Mouse (Mus musculus) G1E (cell line): ENCODE data around the gene Slc40a1.

Source experiments
- CTCF ChIP-seq: IDR thresholded peaks from 2 replicates; pipeline ENCODE4 v1.5.1; 2012; ENCODE audit warnings: low read depth, low read length, inconsistent platforms, mixed read lengths
- GATA1 ChIP-seq: IDR thresholded peaks from 2 replicates; pipeline ENCODE4 v1.6.1; 2012; ENCODE audit warnings: borderline replicate concordance, low read length, inconsistent platforms, mixed read lengths
- GATA2 ChIP-seq: IDR thresholded peaks from 2 replicates; pipeline ENCODE4 v1.6.1; 2012; ENCODE audit warnings: low read depth, low read length, inconsistent platforms, borderline replicate concordance
- POLR2AphosphoS5 ChIP-seq: IDR thresholded peaks from 2 replicates; pipeline ENCODE4 v1.6.1; 2012; ENCODE audit warnings: low read depth, low read length, inconsistent platforms; ENCODE audit not compliant: insufficient replicate concordance
- TAL1 ChIP-seq: conservative IDR thresholded peaks from 2 replicates; pipeline ENCODE4 v1.6.1; 2012; ENCODE audit warnings: low read depth, low read length, inconsistent platforms, mixed read lengths

DNA sequence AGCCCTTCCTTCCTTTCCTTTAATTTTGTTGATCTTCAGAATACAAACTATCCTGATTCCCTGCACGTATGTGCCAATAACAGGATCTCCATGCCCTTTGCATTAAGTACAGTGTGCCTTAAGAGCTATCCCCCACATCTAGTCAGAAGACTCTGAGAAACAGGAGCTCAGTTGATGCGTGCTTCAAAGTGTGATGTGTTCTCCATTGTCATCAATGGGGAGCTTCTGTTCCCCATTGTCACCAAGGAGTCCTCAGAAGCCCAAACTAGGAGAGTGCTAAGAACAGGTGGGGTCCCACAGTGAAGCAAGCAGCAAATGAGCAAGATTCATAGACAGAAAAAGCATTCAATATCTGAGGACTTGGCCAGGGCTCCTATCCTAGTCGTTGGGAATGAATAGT, 588 bp upstream of the Slc40a1 start:
- TF ChIP-seq CTCF (no peak), GATA1 (no peak), POLR2AphosphoS5 (no peak), TAL1 (no peak), GATA2 (no peak)
